Mouse (Mus musculus) activated CD4-positive, CD25-positive, alpha-beta regulatory T cell, adult 4 months (primary cell): ENCODE measurements at regions not wholly inside any gene's neighbourhood (a gene's known extent, or its start where the extent isn't known, plus 50 kb on each side); places are given as distances from the start of the nearest gene placed in this dataset.

Experiments
- ATAC-seq: one replicate; pipeline ENCODE4 v1.8.0; 2017

DNA sequence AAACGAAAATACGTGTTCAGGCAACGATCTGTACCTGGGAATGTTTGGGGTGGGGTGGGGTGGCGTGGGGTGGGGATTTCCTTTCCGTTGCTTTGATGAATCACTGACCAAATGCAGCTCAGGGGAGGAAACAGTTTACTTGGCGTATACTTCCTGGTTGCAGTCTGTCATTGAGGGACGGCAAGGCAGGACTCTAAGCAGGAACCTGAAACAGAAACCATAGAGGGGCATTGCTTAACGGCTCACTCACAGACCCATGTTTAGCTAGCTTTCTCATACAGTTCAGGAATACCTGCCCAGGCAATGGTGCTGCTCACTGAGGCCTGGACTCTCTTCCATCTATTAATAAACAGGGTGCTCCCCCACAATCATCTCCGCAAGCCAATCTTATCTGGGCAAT, 55.1 kb upstream of the Smox start:
- no peak for ATAC-seq

DNA sequence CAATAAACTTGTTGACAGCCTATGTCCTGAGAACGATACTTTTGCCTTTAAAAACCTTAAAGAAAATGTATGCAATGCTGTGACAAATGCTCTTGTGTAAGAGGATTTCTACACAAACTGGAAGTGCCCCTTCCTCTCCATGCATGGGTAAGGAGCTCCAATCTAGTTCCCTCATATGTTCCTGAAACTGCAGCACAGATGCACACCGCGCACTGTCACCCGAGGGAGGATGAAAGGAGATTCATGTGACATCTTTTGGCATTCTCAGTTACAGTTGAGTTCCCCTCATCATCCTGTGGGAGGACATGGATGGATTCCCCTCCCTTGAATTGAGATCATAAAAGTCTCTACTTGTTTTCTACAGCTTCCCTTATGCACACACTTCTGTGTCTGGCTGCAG, 60.8 kb upstream of the Smox start:
- ATAC-seq, result no peak

DNA sequence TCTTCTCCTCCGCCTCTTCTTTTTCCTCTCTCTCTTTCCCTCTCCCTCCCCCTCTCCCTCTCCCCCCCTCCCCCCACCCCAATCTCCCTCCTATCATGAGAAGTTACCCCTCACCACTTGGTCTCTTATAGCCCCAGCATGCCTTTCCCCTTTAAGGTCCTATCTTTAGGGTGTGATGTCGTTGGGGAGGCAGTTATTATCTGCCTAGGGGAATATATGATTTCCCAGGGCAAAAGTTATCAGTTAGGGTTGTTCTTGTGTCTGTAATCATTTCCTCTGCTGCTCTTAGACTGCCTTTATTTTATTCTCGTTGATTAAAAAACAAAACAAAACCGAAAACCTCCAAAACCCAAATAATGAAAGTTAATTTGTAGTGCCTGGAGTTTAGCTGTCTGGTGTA, 63.2 kb upstream of the Smox start:
- ATAC-seq, result no peak

DNA sequence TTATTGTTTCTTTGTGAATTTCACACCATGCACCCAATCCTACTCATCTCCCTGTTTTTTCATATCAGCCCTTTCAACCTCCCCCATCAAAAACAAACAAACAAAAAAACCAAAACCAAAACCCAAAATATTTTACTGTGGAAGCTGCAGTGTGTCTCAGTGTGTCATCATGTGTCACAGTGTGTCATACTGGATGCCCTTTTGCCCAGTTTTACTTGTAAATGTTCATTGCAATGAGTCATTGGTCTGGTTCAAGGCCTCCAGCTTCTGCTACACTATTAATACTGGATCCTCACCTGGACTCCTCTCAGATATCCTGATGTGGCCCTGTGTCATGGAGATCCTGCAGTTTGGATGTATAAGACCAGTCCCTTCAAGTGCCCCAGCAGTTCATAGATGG, 64.4 kb upstream of the Smox start:
- ATAC-seq, result no peak

DNA sequence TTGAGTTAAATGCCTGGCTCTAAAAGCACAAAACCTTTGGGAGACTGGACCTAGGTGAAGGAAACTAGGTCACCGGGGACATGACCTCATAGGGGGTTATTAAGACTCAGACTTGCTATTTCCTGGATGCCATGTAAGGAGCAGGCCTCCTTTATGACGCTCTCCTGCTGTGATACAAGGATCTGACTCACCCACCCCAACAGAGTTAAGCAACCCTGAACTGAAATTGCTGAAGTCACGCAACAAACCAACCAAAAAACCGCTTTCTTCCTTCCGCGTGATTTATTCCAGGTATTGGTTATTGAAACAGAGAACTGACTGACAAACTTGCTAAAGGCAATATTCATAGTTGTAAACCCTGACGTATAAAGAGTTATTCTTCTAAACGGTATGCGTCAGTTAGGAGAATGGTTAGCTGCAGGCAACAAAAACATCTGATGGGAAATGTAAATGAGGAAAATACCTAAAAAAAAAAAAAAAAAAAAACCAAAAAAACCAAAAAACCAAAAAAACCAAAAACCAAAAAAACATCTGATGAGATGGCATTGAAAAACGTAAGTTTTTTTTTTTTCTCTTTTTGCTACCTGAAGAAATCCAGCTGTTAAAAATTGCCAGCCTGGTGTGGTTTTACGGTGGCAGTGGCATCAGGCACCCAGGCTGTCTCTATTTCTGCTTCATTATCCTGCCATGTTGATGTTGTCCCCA, 67.5 kb upstream of the Smox start:
- ATAC-seq, result no peak

DNA sequence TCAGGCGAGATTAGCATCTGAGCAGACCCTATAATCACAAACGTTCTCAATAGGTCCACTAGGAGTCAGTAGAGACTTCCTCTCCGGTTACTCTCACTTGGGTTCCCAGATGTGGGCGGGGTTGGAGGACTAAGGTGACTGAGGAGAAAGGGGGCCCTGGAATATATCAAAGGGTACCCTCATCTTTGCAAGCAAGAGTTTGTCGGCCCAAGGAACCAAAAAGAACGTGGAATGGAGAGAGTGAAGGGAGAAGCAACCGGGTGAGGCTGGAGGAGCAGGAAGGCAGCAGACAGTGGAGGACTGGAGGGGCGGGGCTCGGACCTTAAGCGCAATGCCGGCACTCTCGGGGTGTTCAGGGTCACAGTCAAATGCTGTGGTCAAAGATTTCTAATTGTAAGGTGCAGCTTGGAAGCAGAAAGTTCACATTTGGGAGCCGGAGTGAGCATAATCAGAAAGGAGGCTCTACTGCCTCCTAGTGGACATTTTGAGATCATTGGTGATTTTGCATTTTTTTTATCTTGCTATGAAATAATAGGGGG, 68.3 kb upstream of the Smox start:
- ATAC-seq, result peak; percentile 96

DNA sequence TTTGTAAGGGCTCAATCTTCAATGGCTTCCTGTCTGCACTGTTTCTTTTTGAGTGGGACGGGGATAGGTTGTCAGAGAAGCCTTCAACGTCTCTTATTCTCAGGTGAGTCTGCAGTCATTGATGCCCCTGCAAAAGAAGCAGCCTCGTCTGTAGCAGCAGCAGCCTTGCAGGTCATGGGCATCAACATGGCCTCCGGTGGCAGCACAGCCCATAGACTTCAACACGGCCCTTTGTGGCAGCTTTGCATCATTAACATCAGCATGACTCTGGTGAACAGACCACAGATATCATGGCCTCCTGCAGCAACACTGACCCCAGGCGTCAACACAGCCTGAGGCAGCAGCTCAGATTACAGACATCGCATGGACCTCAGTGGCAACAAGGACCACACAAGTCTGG, 65.4 kb upstream of the Rnf24 start:
- ATAC-seq, result no peak

DNA sequence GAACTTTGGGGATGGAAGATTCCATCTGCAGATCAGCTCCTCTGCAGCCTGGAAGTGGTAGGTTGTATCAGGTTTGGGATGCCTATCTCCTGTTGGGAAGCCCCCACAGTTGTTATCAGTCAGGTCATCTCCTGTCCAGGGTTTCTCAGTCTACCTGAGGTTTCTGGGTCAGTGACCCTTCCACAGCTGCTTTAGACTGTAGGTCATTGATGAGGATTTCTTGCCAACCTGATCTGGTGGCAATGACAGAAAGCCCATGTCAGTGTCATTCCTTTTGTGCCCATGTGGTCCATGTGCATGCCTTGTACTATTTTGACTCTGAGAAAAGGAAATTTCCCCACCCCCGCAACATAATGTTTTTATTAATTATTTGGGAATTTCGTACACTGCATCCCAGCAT, 64.8 kb upstream of the Rnf24 start:
- ATAC-seq, result no peak

DNA sequence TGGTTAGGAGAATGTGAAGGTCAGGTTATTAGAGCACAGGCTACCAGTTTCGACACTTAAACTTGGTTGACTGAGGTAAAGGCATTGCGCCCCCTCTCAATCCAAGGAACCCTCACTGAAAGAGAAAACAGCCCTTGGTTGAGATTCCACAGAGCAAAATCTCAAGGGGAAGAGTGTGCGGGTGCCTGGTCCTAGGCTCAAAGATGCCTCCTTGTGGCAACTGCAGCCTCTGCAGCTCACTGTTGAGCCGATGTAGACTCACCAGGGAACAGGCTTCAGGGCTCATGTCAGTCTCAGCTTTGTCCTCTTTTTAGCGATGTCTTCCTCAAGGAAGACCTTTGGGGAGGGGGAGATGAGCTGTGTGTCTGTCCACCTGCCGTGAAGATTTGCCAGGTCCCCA, 63.8 kb upstream of the Rnf24 start:
- no peak for ATAC-seq

DNA sequence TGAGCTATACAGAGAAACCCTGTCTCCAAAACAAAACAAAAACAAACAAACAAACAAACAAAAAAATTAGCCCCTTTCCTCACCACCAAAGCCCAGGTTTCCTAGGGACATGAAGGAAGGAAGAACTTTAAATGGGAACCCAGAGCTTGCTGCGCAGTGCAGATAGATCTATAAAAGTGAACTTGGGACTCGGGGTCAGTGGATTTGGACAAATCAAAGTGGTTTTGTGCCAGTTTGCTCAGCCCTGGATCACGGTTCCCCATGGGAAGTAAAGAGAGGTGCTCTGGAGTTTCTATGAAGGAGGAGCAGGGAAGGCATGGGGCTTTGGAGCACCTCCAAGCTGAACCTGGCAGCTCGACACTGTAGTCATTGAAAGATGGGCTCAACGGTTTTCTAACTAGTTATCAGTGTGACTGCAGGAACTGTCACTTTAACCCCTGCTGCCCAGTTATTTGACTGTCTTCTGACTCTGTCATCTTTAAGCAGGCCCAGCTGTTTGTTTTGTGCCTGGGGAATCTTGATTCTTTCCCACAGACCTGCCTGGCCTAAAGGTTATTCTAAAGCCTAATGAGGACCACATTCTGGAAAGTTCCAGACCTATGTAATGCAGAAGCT, 58.3 kb upstream of the Rnf24 start:
- no peak for ATAC-seq

DNA sequence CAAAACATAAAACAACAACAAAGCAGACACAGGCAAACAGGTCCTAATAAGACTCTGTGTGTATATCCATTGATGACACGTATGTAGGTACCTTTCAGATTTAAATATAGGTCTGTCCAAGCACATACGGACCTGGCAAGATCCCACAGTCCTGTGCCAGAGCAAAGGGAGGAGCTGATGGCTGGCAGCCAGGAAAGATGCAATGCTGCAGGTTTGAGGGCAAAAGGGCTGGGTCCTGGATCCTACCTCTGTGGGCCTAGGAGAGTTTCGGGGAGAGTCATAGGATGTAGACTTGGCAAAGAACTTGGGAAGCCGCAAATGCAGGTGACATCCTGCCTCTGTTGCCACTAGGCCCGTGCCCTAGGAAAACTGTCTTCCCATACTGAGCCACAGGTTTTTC, 54.6 kb upstream of the Rnf24 start:
- ATAC-seq, result no peak

DNA sequence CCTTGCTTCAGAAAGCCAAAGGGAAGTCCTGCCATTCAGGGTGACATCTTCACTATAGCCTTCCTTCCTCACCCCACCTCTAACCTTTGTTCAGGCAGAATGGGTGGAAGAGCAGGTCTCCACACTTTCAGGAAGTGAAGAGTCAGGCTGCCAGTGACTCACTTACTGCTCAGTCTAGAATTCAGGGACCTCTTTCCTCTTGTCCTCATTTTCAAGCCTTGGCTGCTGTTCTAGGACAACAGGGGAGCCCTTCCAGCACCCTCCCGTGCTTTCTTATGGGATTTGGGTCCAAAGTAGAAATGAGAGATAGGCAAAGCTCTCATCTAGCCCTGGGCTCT, 51.5 kb upstream of the Rnf24 start:
- no peak for ATAC-seq

DNA sequence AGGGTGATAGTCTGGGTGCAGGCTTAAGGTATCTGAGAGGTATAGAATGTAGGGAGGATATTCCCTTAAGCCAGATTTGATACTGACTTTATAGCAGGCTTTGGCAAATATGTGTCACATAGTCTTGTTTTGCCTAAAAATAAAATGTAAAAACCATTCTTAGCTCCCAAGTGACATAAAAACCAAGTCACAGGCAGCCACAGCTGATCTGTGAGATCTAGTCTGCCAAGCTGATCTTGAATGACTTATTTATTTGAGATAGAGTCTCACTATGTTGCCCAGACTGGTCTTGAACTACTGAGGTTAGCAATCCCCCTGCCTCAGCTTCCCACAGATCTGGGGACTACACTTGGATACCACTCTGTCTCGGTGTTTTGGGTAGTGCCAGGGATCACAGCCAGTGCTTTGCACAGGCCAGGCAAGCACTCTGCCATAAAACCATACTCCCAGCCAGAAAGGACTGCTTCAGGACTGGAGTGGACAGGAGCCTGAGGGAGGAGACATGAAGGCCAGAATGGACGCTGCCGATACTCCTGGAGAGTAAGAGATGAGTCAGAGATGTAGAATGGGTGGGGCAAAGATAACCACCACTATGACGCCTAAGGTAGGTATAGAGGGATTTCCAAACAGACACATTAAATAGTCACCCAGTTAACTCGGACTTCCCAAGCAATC, 51.0 kb upstream of the Rnf24 start:
- no peak for ATAC-seq
